Mouse (Mus musculus) liver, adult 2 months (tissue): ENCODE results near the gene Znhit1. TPM values are rescaled to one million over a fixed set of nuclear protein-coding genes. Genes with fewer than 3 reads are reported as not detected.

Source experiments
- DNase-seq: peaks from one replicate; pipeline ENCODE4 v3.0.0-alpha.2; 2011; ENCODE audit warnings: low read depth, low spot score; ENCODE audit errors: extremely low read depth
- H3K27ac ChIP-seq: fragments of 200-500 bp; replicated peaks from 2 replicates; pipeline ENCODE4 v1.5.1; 2012; ENCODE audit warnings: low read depth, mild to moderate bottlenecking, control low read depth, inconsistent platforms, low read length; ENCODE audit not compliant: insufficient read depth
- H3K27me3 ChIP-seq: fragments of 200-500 bp; 2 replicates; pipeline ENCODE4 v1.6.1; 2012; ENCODE audit warnings: mild to moderate bottlenecking, moderate library complexity, low read length, inconsistent platforms; ENCODE audit not compliant: control insufficient read depth, insufficient read depth
- H3K36me3 ChIP-seq: fragments of 200-500 bp; 2 replicates; pipeline ENCODE4 v1.6.1; 2012; ENCODE audit warnings: low read length, inconsistent platforms; ENCODE audit not compliant: control insufficient read depth, insufficient read depth
- H3K4me1 ChIP-seq: fragments of 200-500 bp; 2 replicates; pipeline ENCODE4 v1.6.1; 2011; ENCODE audit warnings: low read length; ENCODE audit not compliant: control insufficient read depth, insufficient read depth
- H3K4me3 ChIP-seq: fragments of 200-500 bp; 2 replicates; pipeline ENCODE4 v1.5.1; 2011; ENCODE audit warnings: low read depth, mild to moderate bottlenecking, control low read depth, low read length, moderate library complexity; ENCODE audit not compliant: insufficient read depth
- H3K79me2 ChIP-seq: fragments of 200-500 bp; 2 replicates; pipeline ENCODE4 v1.6.1; 2012; ENCODE audit warnings: inconsistent platforms, mild to moderate bottlenecking, low read length, moderate library complexity; ENCODE audit not compliant: control insufficient read depth, insufficient read depth
- H3K9ac ChIP-seq: fragments of 200-500 bp; 2 replicates; pipeline ENCODE4 v1.6.1; 2012; ENCODE audit warnings: low read depth, mild to moderate bottlenecking, control low read depth, inconsistent platforms, low read length
- CTCF ChIP-seq: fragments of 200-500 bp; IDR thresholded peaks from 2 replicates; pipeline ENCODE4 v1.5.1; 2011; ENCODE audit warnings: low read depth, low read length, control low read depth
- POLR2A ChIP-seq: fragments of 200-500 bp; IDR thresholded peaks from 2 replicates; pipeline ENCODE4 v1.6.1; 2011; ENCODE audit warnings: low read length, control low read depth; ENCODE audit not compliant: insufficient read depth; ENCODE audit errors: extremely low read depth
- WGBS: fragments of 180-500 bp; shearing (Covaris S2); methylation state at CpG from one replicate; pipeline ENCODE4 v1.1.7; 2018; 5-methylcytosine and 5-hydroxymethylcytosine counted together
- polyA plus RNA-seq: library from polyadenylated mRNA; depleted of rRNA; stranded (reverse); fragments of >200 nt; gene quantifications from 2 replicates; pipeline ENCODE4 v1.2.3, GENCODE M21; 2012
- total RNA-seq: library from RNA; depleted of rRNA; stranded (reverse); fragments of >200 nt; gene quantifications from 2 replicates; pipeline ENCODE4 v1.2.3, GENCODE M21; 2014

Znhit1 gene
- total and polyA plus RNA-seq, 2 experiments, result 44.5 to 109 TPM

DNA sequence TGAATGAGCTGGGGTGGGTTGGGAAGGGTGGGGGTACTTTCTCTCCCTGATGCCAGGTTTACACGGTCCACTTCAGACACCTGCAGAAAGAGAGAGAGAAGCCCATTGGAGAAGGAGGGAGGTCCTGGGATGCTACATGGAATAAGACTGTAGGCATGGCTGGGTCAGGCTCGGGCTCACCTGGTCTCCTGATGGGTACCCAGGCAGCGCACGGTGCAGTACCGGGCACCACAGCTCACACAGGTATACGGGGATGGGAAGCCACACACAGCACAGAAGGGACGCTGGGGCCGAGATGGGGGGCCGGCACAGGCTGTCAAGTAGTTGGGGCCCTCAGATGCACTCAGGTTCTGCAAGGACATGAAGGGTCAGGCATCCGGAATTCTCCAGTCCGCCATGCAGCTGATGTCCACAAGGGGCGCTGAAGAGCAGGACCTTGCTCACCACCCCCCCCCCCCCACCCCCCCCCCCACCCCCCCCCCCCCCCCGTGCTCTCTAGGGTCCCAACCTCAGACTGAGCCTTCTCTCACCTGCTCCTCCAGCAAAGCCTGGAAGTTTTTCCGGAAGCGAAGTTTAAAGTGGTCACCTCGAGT is 5.4 kb downstream of the Znhit1 start:
- H3K4me1 ChIP-seq, result peaks cover 5% of the 10 kb centered on the region
- H3K79me2 ChIP-seq, result no peaks in the 10 kb centered on the region
- H3K36me3 ChIP-seq, result peaks cover 9% of the 10 kb centered on the region; the same call in 1 of the 2 replicates
- 67% methylated on average over 14 of the region's 16 CpGs for WGBS
- DNase-seq, result no peak
- no peaks in the 10 kb centered on the region for H3K27me3 ChIP-seq
- H3K4me3 ChIP-seq, result no peak overlapping the region
- no peak overlapping the region for H3K9ac ChIP-seq
- H3K27ac ChIP-seq, result no peak overlapping the region
- TF ChIP-seq CTCF, result peak; percentile 71
- no peak for TF ChIP-seq POLR2A

DNA sequence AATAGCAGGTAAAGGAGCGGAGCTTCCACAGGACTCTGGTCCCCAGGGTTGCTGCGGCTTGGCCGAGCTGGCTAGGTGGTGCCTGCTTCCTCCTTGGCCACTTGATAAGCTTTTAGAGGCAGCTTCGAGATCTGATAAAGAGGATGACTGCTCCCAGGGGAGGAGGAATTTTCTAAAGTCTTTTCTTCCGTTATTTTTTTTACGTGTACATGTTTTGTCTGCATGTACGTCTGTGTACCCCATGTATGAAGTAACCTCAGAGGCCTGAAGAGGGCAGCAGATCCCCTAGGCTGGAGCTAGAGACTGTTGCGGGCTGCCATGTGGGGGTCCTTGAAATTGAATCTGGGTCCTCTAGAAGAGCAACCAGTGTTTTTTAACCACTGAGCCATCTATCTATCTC is 6.8 kb downstream of the Znhit1 start:
- WGBS, result 91% methylated on average over 8 of the region's 8 CpGs
- no peak for TF ChIP-seq CTCF
- no peak for TF ChIP-seq POLR2A

DNA sequence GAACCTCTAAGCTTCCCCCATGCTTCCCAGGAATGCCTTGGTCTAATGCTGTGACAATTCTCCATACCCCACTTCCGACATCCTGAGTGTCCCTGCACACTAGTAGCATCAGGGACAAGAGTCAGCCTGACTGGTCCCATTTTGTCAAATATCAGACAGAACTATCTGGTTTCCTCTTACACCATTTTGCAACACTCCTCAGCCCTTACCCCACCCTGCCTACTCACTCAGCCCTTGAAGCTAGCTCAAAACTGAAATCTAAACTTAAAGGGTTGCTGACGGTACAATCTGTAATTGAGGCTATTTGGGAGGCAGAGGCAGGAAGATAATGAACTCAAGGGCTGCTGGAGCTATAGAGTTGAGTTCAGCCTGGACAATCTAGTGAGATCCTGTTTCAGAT is 8.1 kb downstream of the Znhit1 start:
- Histone ChIP-seq H3K79me2 (no peaks in the 10 kb centered on the region), H3K4me1 (no peaks in the 10 kb centered on the region), H3K27ac (no peak overlapping the region), H3K36me3 (peaks cover 9% of the 10 kb centered on the region; the same call in 1 of the 2 replicates), H3K4me3 (no peak overlapping the region), H3K9ac (no peak overlapping the region), H3K27me3 (no peaks in the 10 kb centered on the region)
- WGBS, result 88% methylated on average over 2 of the region's 2 CpGs
- no peak for TF ChIP-seq CTCF
- DNase-seq, result no peak

More for the DNA sequence above, 6.8 kb downstream of the Znhit1 start:
- Histone ChIP-seq H3K36me3 (peaks cover 9% of the 10 kb centered on the region; the same call in 1 of the 2 replicates), H3K4me3 (no peak overlapping the region), H3K9ac (no peak overlapping the region), H3K79me2 (no peaks in the 10 kb centered on the region), H3K27me3 (no peaks in the 10 kb centered on the region), H3K27ac (no peak overlapping the region), H3K4me1 (peaks cover 2% of the 10 kb centered on the region; the same call in 1 of the 2 replicates)
- no peak for DNase-seq

DNA sequence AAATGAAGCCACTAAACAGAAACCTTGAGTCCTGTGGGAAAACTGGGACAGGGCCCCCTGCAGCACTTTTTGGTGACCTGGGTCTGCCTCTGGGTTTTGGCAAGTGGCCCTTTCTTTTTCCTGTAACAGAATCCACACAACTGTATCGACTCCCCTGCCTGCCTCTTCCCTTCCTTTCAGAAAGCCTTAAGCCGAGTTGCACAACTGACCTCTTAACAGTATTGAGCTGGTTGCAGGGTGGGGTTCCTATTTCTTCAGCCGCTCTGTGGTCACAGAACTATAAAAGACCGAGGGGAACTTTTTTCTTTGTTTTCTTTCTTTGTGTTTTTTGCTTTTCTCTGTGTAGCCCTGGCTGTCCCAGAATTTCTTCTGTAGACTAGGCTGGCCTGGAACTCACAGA is 10.1 kb downstream of the Znhit1 start:
- DNase-seq, result no peak
- Histone ChIP-seq H3K27ac (no peak overlapping the region), H3K36me3 (peaks cover 9% of the 10 kb centered on the region; the same call in 1 of the 2 replicates), H3K4me1 (no peaks in the 10 kb centered on the region), H3K27me3 (no peaks in the 10 kb centered on the region), H3K4me3 (no peak overlapping the region), H3K79me2 (no peaks in the 10 kb centered on the region), H3K9ac (no peak overlapping the region)
- 66% methylated on average over 4 of the region's 4 CpGs for WGBS
- TF ChIP-seq CTCF (no peak), POLR2A (no peak)

- Histone ChIP-seq H3K27me3 (no peaks in the 10 kb centered on the region), H3K4me1 (no peaks in the 10 kb centered on the region), H3K9ac (no peak overlapping the region), H3K4me3 (no peak overlapping the region), H3K79me2 (no peaks in the 10 kb centered on the region), H3K36me3 (no peaks in the 10 kb centered on the region), H3K27ac (no peak overlapping the region)
- no peak for TF ChIP-seq CTCF
- TF ChIP-seq POLR2A, result no peak
- 55% methylated on average over 8 of the region's 8 CpGs for WGBS
- no peak for DNase-seq
Measured at GRCm38 (mm10) chr5:136973670-136974069, 14.2 kb downstream of the Znhit1 start.

GRCm38 (mm10) chr5:136970703-136971102 is 17.1 kb downstream of the Znhit1 start:
- H3K4me3 ChIP-seq, result no peak overlapping the region
- TF ChIP-seq POLR2A (no peak), CTCF (peak; percentile 91)
- H3K27me3 ChIP-seq, result no peaks in the 10 kb centered on the region
- no peaks in the 10 kb centered on the region for H3K79me2 ChIP-seq
- peak; percentile 58 for DNase-seq
- H3K27ac ChIP-seq, result no peak overlapping the region
- no peaks in the 10 kb centered on the region for H3K4me1 ChIP-seq
- H3K9ac ChIP-seq, result no peak overlapping the region
- H3K36me3 ChIP-seq, result no peaks in the 10 kb centered on the region
- WGBS, result 57% methylated on average over 1 of the region's 1 CpGs
